Mouse (Mus musculus) spleen, postnatal 10 days (tissue): Measurements from ENCODE around the gene Gtf2f1.

Source experiments
- DNase-seq, 2 experiments: peaks; one replicate each; pipeline ENCODE4 v3.0.0; 2021 to 2022; ENCODE audit warnings: low spot score in 2 of 2

Gene Gtf2f1

DNA sequence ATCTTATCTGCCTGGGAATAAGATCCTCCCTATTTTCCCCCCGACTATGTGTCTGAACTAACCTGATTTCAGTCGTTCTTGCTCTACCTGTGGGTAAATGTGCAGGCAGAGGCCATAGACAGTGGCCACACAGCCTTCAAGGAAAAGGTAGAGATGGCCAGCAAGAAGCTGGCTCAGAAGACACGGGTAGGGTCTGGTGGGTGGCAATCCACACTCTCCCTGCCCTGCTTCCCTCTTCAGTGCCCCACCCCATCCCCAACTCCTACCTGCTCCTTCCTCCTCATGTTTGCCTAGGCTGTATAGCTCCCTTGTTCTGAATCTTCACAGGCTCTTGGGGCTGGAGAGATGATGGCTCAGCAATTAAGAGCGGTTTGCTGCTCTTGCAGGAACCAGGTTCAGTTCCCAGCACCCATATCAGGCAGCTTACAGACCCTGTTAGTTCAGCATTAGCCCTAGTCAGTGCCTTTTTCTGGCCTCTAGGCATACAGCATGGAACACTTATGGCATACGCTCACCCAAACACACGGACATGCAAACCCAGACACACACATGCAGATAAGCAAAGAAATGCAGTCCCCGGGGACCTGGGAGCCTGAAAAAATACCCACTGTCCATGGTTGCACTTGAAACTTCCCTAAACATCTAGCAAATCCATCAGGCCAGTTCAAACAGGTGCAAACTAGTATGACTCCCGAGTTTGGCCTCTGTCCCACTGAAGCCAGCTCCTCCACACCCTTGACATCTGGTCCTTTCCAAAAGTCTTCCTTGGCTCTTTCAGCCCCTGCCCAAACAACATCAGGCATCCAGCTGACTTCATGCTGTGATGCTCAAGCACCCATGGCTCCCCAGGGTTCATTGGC is 34.3 kb downstream of the Gtf2f1 start:
- no peak for DNase-seq

DNA sequence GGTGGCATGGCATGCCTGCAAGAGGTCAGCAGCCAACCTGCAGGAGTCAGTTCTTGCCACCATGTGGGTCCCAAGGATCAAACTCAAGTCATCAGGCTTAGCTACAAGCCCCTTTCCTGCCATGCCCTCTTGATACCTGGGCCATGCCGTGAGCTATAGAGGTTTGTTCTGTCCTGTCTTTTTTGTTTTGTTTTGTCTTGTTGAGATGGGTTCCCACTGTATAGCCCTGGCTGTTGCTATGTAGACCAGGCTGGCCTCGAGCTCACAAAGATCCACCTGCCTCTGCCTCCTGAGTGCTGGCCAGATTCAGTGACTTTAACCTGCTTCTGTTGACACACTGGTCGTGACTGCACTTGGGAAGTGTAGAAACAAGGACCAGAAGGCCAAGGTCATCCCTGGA is 35.7 kb downstream of the Gtf2f1 start:
- no peak for DNase-seq

- no peak for DNase-seq
These were observed 36.3 kb downstream of the Gtf2f1 start for GRCm38 (mm10) chr17:56974708-56975240.

- no peak for DNase-seq
These were observed 37.0 kb downstream of the Gtf2f1 start for GRCm38 (mm10) chr17:56973956-56974707.

DNA sequence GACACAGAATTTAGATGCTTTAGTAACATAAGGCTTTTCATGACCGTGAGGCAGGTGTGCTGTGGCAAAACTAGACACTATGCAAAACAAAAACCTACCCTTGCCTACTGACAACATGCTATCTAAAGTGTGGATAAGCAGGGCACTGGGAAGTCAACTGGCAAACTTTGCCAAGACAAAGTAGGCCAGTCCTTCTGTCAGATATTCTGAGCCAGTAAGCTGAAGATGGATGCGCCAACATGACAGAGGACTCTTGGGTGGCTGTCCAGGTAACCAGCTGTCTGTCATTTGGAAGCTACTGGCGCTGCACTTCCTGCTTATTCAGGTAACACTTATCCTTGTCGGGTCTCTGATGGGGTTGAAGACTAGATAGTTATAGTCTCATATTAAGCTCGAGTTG is 41.0 kb downstream of the Gtf2f1 start:
- no peak for DNase-seq

- no peak for DNase-seq
These were observed 41.8 kb downstream of the Gtf2f1 start for GRCm38 (mm10) chr17:56969321-56969720.

DNA sequence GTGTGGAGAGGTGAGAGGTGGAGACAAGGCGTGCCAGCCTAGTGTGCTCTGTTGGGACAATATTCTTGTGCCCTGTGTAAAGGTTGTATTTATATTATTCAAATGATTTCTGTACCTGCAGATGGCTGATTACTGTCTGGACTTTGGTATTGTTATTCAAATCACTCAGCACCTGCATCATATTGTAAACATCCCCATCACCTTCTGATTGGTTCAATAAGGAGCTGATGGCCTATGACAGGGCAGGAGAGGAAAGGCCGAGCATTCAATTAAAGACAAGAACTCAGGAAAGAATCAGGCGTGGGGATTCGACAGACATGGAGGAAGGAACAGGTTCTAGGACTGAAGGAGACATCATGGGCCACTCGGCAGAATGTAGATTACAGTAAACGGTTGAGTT is 47.4 kb downstream of the Gtf2f1 start:
- DNase-seq: no peak

DNA sequence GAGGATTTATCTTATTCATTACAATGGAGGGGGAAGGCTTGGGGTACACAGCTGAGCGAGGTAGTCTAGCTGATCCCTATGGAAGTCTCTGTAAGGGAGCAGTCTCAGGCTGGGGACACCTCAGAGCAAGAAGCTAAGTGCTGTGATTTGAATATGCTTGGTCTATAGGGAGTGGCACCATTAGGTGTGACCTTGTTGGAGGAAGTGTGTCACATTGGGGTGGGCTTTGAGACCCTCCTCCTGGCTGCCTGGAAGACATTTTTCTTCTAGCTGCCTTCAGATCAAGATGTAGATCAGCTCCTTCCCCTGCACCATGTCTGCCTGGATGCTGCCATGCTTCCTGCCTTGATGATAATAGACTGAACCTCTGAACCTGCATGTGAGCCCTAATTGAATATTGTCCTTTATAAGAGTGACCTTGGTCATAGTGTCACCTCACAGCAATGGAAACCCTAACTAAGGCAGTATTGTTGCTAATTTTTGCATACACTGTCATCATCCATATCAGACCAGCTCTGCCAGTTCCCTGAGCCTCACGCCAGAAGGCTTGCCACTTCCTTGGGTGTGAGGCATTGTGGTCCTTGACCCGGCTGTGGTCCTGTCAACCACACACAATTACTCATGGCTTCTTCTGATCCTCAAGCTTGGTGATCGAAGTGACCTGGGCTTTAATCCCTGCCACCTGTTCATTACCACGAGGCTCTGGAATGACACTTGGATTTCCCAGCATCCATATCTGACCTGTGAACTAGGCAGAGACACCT is 48.3 kb downstream of the Gtf2f1 start:
- DNase-seq: no peak

DNA sequence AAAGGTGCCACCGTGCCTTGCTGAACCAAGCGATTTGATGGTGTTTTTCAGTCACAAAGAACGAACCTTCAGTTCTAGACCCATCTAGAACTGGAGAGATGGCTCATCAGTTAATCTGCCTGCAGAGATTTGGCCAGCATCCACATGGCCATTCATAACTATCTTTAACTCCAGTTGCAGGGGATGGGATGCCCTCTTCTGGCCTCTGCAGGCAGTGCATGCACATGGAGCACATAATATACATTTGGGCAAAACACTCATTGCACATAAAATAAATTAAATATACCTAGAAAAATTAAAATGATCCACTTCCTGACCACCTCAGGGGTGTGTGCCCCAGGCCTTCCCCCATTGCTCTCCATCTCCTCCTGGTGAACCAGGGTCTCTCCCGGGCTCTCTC is 49.2 kb downstream of the Gtf2f1 start:
- DNase-seq: no peak

DNA sequence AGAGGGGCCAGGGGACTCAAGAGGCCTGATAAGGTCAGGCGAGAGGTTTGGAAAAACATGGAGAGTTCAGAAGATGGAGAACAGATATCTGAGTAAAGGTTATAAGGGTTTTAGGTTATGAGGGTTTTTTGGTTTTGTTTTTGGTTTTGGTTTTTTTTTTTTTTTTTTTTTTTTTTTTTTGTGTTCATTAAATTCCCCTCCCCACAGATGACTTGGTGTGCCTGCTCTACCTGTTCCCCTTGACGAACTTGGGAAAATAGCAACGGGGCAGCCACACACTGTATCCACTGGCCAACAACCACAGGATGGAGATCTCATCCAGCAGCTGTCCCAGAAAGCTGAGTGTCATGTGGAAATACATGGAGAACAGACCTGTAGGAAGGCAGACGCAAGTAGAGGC is 52.4 kb downstream of the Gtf2f1 start:
- no peak for DNase-seq

- DNase-seq: peak; percentile 36 to 79
These were observed 53.2 kb downstream of the Gtf2f1 start for GRCm38 (mm10) chr17:56957763-56958429.

- DNase-seq: no peak
These were observed 56.2 kb downstream of the Gtf2f1 start for GRCm38 (mm10) chr17:56954871-56955270.
